Mouse (Mus musculus): Measurements from ENCODE around the gene Qtrt2. TPM values are rescaled to one million over a fixed set of nuclear protein-coding genes. Genes with fewer than 3 reads are reported as not detected.

Gene Qtrt2
- 32.5 and 32.8 TPM in 2 replicates for total RNA-seq (2014; rRNA removed)
- polyA plus RNA-seq (2015; fragmentation: Nextera tagmentation; extraction: Ambion mirVana): 9.6 and 11.7 TPM in 2 replicates

GRCm38 (mm10) chr16:43926341-43926859 is at the start of gene Qtrt2:
Qtrt2 (minus strand) TSS chr16:43926809.
- Histone ChIP-seq H3K4me2 (ENCODE audit: low read depth) (no peak within 1 kb of the TSS), H3K36me3 (ENCODE audit: insufficient read depth) (no peaks in the 10 kb centered on the region), H3K9ac (no peak within 1 kb of the TSS), H3K27ac (ENCODE audit: low read depth, low read length) (no peak within 1 kb of the TSS), H3K4me1 (ENCODE audit: insufficient read depth) (no peaks in the 10 kb centered on the region), H3K4me3 (ENCODE audit: low read depth, low read length) (no peak within 1 kb of the TSS), H3K9me3 (ENCODE audit: low read length) (no peaks in the 10 kb centered on the region), H3K27me3 (ENCODE audit: insufficient read depth, low read length) (no peaks in the 10 kb centered on the region)
- no peak for TF ChIP-seq CTCF (IDR thresholded peaks at IDR 0.05; ENCODE audit: low read depth)
- ATAC-seq (no peak), DNase-seq (no peak)
- 72% methylated on average over 6 of the region's 6 CpGs for whole genome bisulfite sequencing

- Histone ChIP-seq H3K4me2 (ENCODE audit: low read depth) (no peak overlapping the region), H3K9me3 (ENCODE audit: low read length) (no peaks in the 10 kb centered on the region), H3K27ac (ENCODE audit: low read depth, low read length) (no peak overlapping the region), H3K4me1 (ENCODE audit: insufficient read depth) (no peaks in the 10 kb centered on the region), H3K36me3 (ENCODE audit: insufficient read depth) (peaks cover 7% of the 10 kb centered on the region), H3K9ac (no peak overlapping the region), H3K4me3 (ENCODE audit: low read depth, low read length) (no peak overlapping the region), H3K27me3 (ENCODE audit: insufficient read depth, low read length) (no peaks in the 10 kb centered on the region)
- ATAC-seq: no peak
- TF ChIP-seq CTCF (IDR thresholded peaks at IDR 0.05; ENCODE audit: low read depth): no peak
- 82% methylated on average over 22 of the region's 22 CpGs for WGBS
- DNase-seq: no peak
Measured at GRCm38 (mm10) chr16:43973606-43974220, 47.1 kb upstream of the Qtrt2 start.

- Histone ChIP-seq H3K36me3 (ENCODE audit: insufficient read depth) (peaks cover 11% of the 10 kb centered on the region), H3K9me3 (ENCODE audit: low read length) (no peaks in the 10 kb centered on the region), H3K4me1 (ENCODE audit: insufficient read depth) (no peaks in the 10 kb centered on the region), H3K4me3 (ENCODE audit: low read depth, low read length) (no peak overlapping the region), H3K27me3 (ENCODE audit: insufficient read depth, low read length) (no peaks in the 10 kb centered on the region), H3K9ac (no peak overlapping the region), H3K4me2 (ENCODE audit: low read depth) (no peak overlapping the region), H3K27ac (ENCODE audit: low read depth, low read length) (no peak overlapping the region)
- ATAC-seq (no peak), DNase-seq (no peak)
- no peak for TF ChIP-seq CTCF (IDR thresholded peaks at IDR 0.05; ENCODE audit: low read depth)
- 96% methylated on average over 11 of the region's 11 CpGs for WGBS
Measured at GRCm38 (mm10) chr16:43973147-43973546, 46.5 kb upstream of the Qtrt2 start.

- H3K4me1 ChIP-seq (ENCODE audit: insufficient read depth): no peaks in the 10 kb centered on the region
- 96% methylated on average over 2 of the region's 2 CpGs for WGBS
- no peaks in the 10 kb centered on the region for H3K27me3 ChIP-seq (ENCODE audit: insufficient read depth, low read length)
- H3K36me3 ChIP-seq (ENCODE audit: insufficient read depth): peaks cover 18% of the 10 kb centered on the region
- H3K4me2 ChIP-seq (ENCODE audit: low read depth): no peak overlapping the region
- no peak overlapping the region for H3K4me3 ChIP-seq (ENCODE audit: low read depth, low read length)
- H3K27ac ChIP-seq (ENCODE audit: low read depth, low read length): no peak overlapping the region
- no peaks in the 10 kb centered on the region for H3K9me3 ChIP-seq (ENCODE audit: low read length)
- no peak for TF ChIP-seq CTCF (IDR thresholded peaks at IDR 0.05; ENCODE audit: low read depth)
- ATAC-seq: no peak
- no peak overlapping the region for H3K9ac ChIP-seq
- no peak for DNase-seq
Measured at GRCm38 (mm10) chr16:43972391-43972790, 45.8 kb upstream of the Qtrt2 start.

- ATAC-seq: no peak
- Histone ChIP-seq H3K9ac (no peak overlapping the region), H3K4me2 (ENCODE audit: low read depth) (no peak overlapping the region), H3K4me3 (ENCODE audit: low read depth, low read length) (no peak overlapping the region), H3K27ac (ENCODE audit: low read depth, low read length) (no peak overlapping the region), H3K36me3 (ENCODE audit: insufficient read depth) (peaks cover 18% of the 10 kb centered on the region), H3K9me3 (ENCODE audit: low read length) (no peaks in the 10 kb centered on the region), H3K27me3 (ENCODE audit: insufficient read depth, low read length) (no peaks in the 10 kb centered on the region), H3K4me1 (ENCODE audit: insufficient read depth) (no peaks in the 10 kb centered on the region)
- DNase-seq: no peak
- TF ChIP-seq CTCF (IDR thresholded peaks at IDR 0.05; ENCODE audit: low read depth): no peak
- WGBS: 94% methylated on average over 9 of the region's 9 CpGs
Measured at GRCm38 (mm10) chr16:43971741-43972140, 45.1 kb upstream of the Qtrt2 start.

- peaks cover 18% of the 10 kb centered on the region for H3K36me3 ChIP-seq (ENCODE audit: insufficient read depth)
- WGBS: 95% methylated on average over 11 of the region's 11 CpGs
- H3K4me3 ChIP-seq (ENCODE audit: low read depth, low read length): no peak overlapping the region
- no peak overlapping the region for H3K9ac ChIP-seq
- no peaks in the 10 kb centered on the region for H3K27me3 ChIP-seq (ENCODE audit: insufficient read depth, low read length)
- no peak for DNase-seq
- no peak for TF ChIP-seq CTCF (IDR thresholded peaks at IDR 0.05; ENCODE audit: low read depth)
- H3K4me1 ChIP-seq (ENCODE audit: insufficient read depth): no peaks in the 10 kb centered on the region
- ATAC-seq: no peak
- no peak overlapping the region for H3K27ac ChIP-seq (ENCODE audit: low read depth, low read length)
- no peaks in the 10 kb centered on the region for H3K9me3 ChIP-seq (ENCODE audit: low read length)
- no peak overlapping the region for H3K4me2 ChIP-seq (ENCODE audit: low read depth)
Measured at GRCm38 (mm10) chr16:43971189-43971588, 44.6 kb upstream of the Qtrt2 start.

GRCm38 (mm10) chr16:43970426-43970825 is 43.8 kb upstream of the Qtrt2 start:
- DNase-seq (no peak), ATAC-seq (no peak)
- Histone ChIP-seq H3K27me3 (ENCODE audit: insufficient read depth, low read length) (no peaks in the 10 kb centered on the region), H3K27ac (ENCODE audit: low read depth, low read length) (no peak overlapping the region), H3K36me3 (ENCODE audit: insufficient read depth) (peaks cover 18% of the 10 kb centered on the region), H3K4me3 (ENCODE audit: low read depth, low read length) (no peak overlapping the region), H3K9ac (no peak overlapping the region), H3K4me1 (ENCODE audit: insufficient read depth) (no peaks in the 10 kb centered on the region), H3K9me3 (ENCODE audit: low read length) (no peaks in the 10 kb centered on the region), H3K4me2 (ENCODE audit: low read depth) (no peak overlapping the region)
- TF ChIP-seq CTCF (IDR thresholded peaks at IDR 0.05; ENCODE audit: low read depth): no peak
- 93% methylated on average over 3 of the region's 3 CpGs for WGBS
